Mouse (Mus musculus): ENCODE measurements around the gene Slc6a4. TPM values are rescaled to one million over a fixed set of nuclear protein-coding genes. Genes with fewer than 3 reads are reported as not detected.
A peak's percentile ranks its signal among the peaks of the same experiment; 100 is the strongest.

Slc6a4 gene
- total RNA-seq (2014; rRNA removed) (23.9 and 28.0 TPM in 2 replicates), polyA plus RNA-seq (2015; fragmentation: Nextera tagmentation; extraction: Ambion mirVana) (12.4 and 17.6 TPM in 2 replicates)

GRCm38 (mm10) chr11:76997916-76998704 lies at the start of gene Slc6a4:
Gene Slc6a4 (plus strand): TSS chr11:76998603.
- Histone ChIP-seq H3K4me3 (ENCODE audit: low read length) (peak within 1 kb of the TSS; percentile 41), H3K27ac (no peak within 1 kb of the TSS), H3K4me2 (ENCODE audit: low read depth, low read length) (peak within 1 kb of the TSS; percentile 78), H3K36me3 (ENCODE audit: insufficient read depth, low read length) (no peaks in the 10 kb centered on the region), H3K9me3 (ENCODE audit: low read length) (no peaks in the 10 kb centered on the region), H3K4me1 (ENCODE audit: insufficient read depth, low read length) (no peaks in the 10 kb centered on the region), H3K9ac (replicated peaks; ENCODE audit: low read length) (0 out of 2 replicates have a peak within 1 kb of the TSS, but pooled peaks have one; percentile 9), H3K27me3 (ENCODE audit: insufficient read depth, low read length) (peaks cover 25% of the 10 kb centered on the region)
- WGBS: under 1% methylated on average over 50 of the region's 52 CpGs
- ATAC-seq: no peak
- DNase-seq (ENCODE audit: low spot score): peak; percentile 18
- TF ChIP-seq CTCF (IDR thresholded peaks at IDR 0.05; ENCODE audit: low read depth): no peak

GRCm38 (mm10) chr11:76953536-76953935 lies 44.9 kb upstream of the Slc6a4 start:
- ATAC-seq: no peak
- DNase-seq (ENCODE audit: low spot score): no peak
- TF ChIP-seq CTCF (IDR thresholded peaks at IDR 0.05; ENCODE audit: low read depth): no peak
- Histone ChIP-seq H3K9me3 (ENCODE audit: low read length) (no peaks in the 10 kb centered on the region), H3K4me2 (ENCODE audit: low read depth, low read length) (no peak overlapping the region), H3K9ac (replicated peaks; ENCODE audit: low read length) (no peak overlapping the region), H3K27me3 (ENCODE audit: insufficient read depth, low read length) (no peaks in the 10 kb centered on the region), H3K4me3 (ENCODE audit: low read length) (no peak overlapping the region), H3K4me1 (ENCODE audit: insufficient read depth, low read length) (no peaks in the 10 kb centered on the region), H3K36me3 (ENCODE audit: insufficient read depth, low read length) (peaks cover 49% of the 10 kb centered on the region), H3K27ac (no peak overlapping the region)
- whole genome bisulfite sequencing: 86% methylated on average over 2 of the region's 2 CpGs

GRCm38 (mm10) chr11:76965703-76966102 lies 32.7 kb upstream of the Slc6a4 start:
- Histone ChIP-seq H3K27ac (no peak overlapping the region), H3K27me3 (ENCODE audit: insufficient read depth, low read length) (no peaks in the 10 kb centered on the region), H3K9ac (replicated peaks; ENCODE audit: low read length) (no peak overlapping the region), H3K9me3 (ENCODE audit: low read length) (no peaks in the 10 kb centered on the region), H3K4me1 (ENCODE audit: insufficient read depth, low read length) (no peaks in the 10 kb centered on the region), H3K36me3 (ENCODE audit: insufficient read depth, low read length) (peaks cover 55% of the 10 kb centered on the region), H3K4me2 (ENCODE audit: low read depth, low read length) (no peak overlapping the region), H3K4me3 (ENCODE audit: low read length) (no peak overlapping the region)
- no peak for TF ChIP-seq CTCF (IDR thresholded peaks at IDR 0.05; ENCODE audit: low read depth)
- no peak for ATAC-seq
- no peak for DNase-seq (ENCODE audit: low spot score)
- WGBS: 93% methylated on average over 3 of the region's 3 CpGs

GRCm38 (mm10) chr11:76970328-76970727 lies 28.1 kb upstream of the Slc6a4 start:
- WGBS: 98% methylated on average over 2 of the region's 2 CpGs
- H3K9ac ChIP-seq (replicated peaks; ENCODE audit: low read length): no peak overlapping the region
- H3K4me1 ChIP-seq (ENCODE audit: insufficient read depth, low read length): no peaks in the 10 kb centered on the region
- no peak for DNase-seq (ENCODE audit: low spot score)
- no peak for ATAC-seq
- peaks cover 70% of the 10 kb centered on the region for H3K36me3 ChIP-seq (ENCODE audit: insufficient read depth, low read length)
- H3K4me2 ChIP-seq (ENCODE audit: low read depth, low read length): no peak overlapping the region
- H3K9me3 ChIP-seq (ENCODE audit: low read length): no peaks in the 10 kb centered on the region
- TF ChIP-seq CTCF (IDR thresholded peaks at IDR 0.05; ENCODE audit: low read depth): no peak
- no peaks in the 10 kb centered on the region for H3K27me3 ChIP-seq (ENCODE audit: insufficient read depth, low read length)
- H3K27ac ChIP-seq: no peak overlapping the region
- no peak overlapping the region for H3K4me3 ChIP-seq (ENCODE audit: low read length)

- TF ChIP-seq CTCF (IDR thresholded peaks at IDR 0.05; ENCODE audit: low read depth): peak; percentile 32; the same call in 1 of the 2 replicates
- H3K4me1 ChIP-seq (ENCODE audit: insufficient read depth, low read length): no peaks in the 10 kb centered on the region
- no peak for DNase-seq (ENCODE audit: low spot score)
- H3K4me2 ChIP-seq (ENCODE audit: low read depth, low read length): no peak overlapping the region
- H3K9ac ChIP-seq (replicated peaks; ENCODE audit: low read length): no peak overlapping the region
- ATAC-seq: no peak
- H3K27me3 ChIP-seq (ENCODE audit: insufficient read depth, low read length): no peaks in the 10 kb centered on the region
- no peak overlapping the region for H3K4me3 ChIP-seq (ENCODE audit: low read length)
- 86% methylated on average over 7 of the region's 7 CpGs for WGBS
- peaks cover 41% of the 10 kb centered on the region for H3K36me3 ChIP-seq (ENCODE audit: insufficient read depth, low read length)
- no peak overlapping the region for H3K27ac ChIP-seq
- no peaks in the 10 kb centered on the region for H3K9me3 ChIP-seq (ENCODE audit: low read length)
Measured at GRCm38 (mm10) chr11:76974680-76975319, 23.6 kb upstream of the Slc6a4 start.

GRCm38 (mm10) chr11:76981570-76982141 lies 16.7 kb upstream of the Slc6a4 start:
- H3K9ac ChIP-seq (replicated peaks; ENCODE audit: low read length): no peak overlapping the region
- H3K4me3 ChIP-seq (ENCODE audit: low read length): no peak overlapping the region
- H3K4me2 ChIP-seq (ENCODE audit: low read depth, low read length): no peak overlapping the region
- no peak overlapping the region for H3K27ac ChIP-seq
- H3K9me3 ChIP-seq (ENCODE audit: low read length): no peaks in the 10 kb centered on the region
- H3K36me3 ChIP-seq (ENCODE audit: insufficient read depth, low read length): peaks cover 30% of the 10 kb centered on the region
- WGBS: 91% methylated on average over 5 of the region's 5 CpGs
- ATAC-seq (no peak), DNase-seq (ENCODE audit: low spot score) (no peak)
- H3K27me3 ChIP-seq (ENCODE audit: insufficient read depth, low read length): no peaks in the 10 kb centered on the region
- no peak for TF ChIP-seq CTCF (IDR thresholded peaks at IDR 0.05; ENCODE audit: low read depth)
- H3K4me1 ChIP-seq (ENCODE audit: insufficient read depth, low read length): no peaks in the 10 kb centered on the region

Data from hindbrain, postnatal 0 days (tissue).